Mouse (Mus musculus): ENCODE measurements around the gene Bivm. TPM values are rescaled to one million over a fixed set of nuclear protein-coding genes. Genes with fewer than 3 reads are reported as not detected.
A peak's percentile ranks its signal among the peaks of the same experiment; 100 is the strongest.

Bivm gene
- total RNA-seq (2021), result 10 to 100 TPM; 34.9 to 39.8 TPM

DNA sequence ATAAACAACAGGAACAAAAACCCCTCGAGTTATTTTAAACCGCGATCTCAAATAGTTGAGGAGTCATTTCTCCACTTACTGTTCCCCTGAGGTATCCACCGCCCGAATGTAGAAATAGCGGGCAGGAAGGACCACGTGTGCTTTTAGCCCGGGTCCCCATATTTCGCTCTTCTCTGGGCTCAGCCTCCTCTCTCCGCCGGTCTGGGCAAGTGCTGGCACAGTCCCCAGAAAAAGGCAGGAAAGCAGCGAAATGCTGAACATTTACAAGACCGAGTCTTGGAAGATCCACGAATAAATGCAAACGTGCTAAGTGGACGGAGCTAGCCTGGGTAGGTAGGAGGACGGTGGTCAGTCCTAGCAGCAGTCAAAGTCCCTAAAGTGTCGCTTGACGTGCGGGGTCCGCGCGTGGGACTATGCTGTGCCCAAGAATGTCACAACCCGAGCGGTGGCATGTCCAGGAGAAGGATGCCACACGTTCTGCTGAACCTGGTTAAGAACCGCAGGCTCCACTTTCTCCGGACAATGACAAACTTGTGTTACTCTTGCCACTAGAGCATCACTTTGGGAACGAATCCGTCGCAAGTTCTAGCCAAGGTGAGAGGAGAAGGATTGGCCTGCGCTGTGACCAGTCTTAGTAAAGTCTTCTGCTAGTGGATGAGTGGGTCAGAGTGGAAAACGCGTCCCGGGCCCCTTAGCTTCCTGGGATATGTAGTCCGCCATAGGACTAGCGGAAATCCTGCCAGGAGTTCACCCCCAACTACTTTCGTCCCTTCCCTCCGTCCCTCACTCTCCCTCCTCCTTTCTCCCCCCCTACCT lies at the start of gene Bivm, which contains the start of gene Kdelc1:
Gene Bivm, plus strand, starts transcription at position 719 of the 816 bp plus-strand sequence.
Gene Kdelc1, minus strand, starts transcription at position 570 of the 816 bp plus-strand sequence.
- DNase-seq, result peak; percentile 86 to 88

DNA sequence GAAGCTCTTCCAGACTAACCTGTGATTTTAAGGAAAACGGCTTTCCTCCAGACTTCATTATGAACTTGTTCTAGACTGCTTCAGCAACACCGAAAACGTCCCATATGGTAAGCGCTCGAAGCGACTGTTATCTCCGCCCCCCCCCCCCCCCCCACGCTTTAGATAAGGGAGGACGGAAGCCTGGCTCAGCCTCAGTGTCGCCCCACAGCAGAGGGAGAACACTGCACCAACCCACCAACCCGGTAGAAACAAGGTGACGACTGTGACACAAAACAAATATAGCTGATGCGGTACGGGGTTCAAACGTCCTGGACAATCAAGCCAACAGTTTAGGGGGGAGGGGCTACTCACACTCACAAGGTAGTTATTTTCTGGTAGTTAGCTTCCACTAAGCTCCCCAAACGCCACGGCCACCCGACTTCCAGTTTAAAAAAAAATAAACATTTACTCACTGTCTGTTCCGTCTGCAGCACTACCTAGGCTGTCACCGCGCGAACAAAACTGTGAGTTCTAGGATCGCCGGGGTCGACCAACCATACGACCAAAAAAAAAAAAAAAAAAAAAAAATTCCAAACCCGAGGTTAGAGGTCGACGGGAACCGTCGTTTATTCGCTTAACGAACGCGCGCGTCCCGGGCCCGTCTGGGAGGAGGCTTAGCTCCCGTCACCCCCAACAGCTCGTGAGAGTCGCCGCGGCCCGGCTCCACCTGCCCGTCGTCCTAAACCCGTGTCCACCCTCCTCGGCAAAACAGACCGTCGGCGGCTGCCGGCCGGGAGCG lies 17.1 kb upstream of the Bivm start:
- peak; percentile 15 to 16 for DNase-seq

DNA sequence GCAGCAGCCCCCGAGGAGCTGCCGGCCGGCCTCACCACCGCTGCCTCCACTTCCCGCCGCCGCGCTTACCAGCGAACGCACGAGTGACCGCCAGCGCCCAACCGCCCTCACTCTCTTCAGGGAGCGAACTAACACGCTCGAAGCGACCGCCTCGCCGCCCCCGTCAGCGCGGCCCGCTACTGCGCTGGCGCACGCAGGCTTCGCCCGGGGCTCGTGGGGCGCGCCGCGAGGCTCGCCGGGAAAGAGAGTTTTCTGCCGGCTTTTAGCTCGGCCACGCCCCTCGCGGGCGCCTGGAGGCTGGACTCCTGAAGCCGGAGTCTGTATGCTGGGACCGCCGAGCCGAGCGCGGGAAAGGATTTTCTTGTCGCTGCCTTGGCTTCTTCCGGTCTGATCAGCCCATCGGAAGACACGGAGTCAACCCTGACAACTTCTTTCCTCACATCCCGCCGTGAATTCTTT lies 16.5 kb upstream of the Bivm start, which contains the start of gene Tex30:
Gene Tex30, minus strand, starts transcription at position 183 of the 459 bp plus-strand sequence.
- DNase-seq, result peak; percentile 94

GRCm38 (mm10) chr1:44102939-44103338 lies 15.8 kb upstream of the Bivm start:
- DNase-seq, result no peak

- no peak for DNase-seq
Measured at GRCm38 (mm10) chr1:44117571-44117970, 1.2 kb upstream of the Bivm start.

- DNase-seq, result peak; percentile 80 to 81
Measured at GRCm38 (mm10) chr1:44119201-44120073, 680 bp downstream of the Bivm start.

DNA sequence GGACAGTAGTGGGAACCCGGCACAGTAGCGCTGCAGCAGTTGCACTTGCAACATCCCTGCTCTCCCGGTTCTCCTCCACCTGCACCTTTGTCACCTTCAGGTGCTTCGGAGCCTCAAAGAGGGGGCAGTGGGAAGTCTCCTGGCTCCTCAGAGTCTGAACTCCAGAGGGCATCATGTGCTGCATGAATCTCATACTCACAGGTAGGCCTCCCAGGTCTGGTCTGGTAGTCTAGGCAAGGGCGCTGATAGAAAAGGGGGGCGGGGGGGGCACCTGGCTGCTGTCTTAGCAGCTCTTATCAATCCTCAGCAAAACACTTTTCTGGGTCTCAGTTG lies 1.3 kb downstream of the Bivm start:
- no peak for DNase-seq

DNA sequence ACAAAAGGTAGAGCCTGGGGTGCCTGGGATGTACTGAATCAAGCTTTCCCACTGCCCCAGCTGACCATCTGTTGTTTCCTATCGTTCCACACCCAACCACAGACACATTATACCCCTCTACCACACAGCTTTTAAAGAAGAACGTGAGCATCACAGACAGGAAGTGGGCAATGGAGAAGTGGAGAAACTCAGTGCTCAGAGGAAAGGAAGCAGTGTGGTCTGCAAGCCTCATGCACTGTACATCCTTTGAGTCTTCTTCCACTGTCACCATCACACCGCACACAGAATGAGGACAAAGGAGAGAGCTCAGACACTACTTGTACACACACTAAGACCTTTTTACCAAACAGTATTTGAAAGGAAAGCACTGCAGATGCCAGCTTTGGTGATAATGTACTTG lies 3.5 kb downstream of the Bivm start:
- no peak for DNase-seq

- no peak for DNase-seq
Measured at GRCm38 (mm10) chr1:44125590-44125989, 6.8 kb downstream of the Bivm start.

DNA sequence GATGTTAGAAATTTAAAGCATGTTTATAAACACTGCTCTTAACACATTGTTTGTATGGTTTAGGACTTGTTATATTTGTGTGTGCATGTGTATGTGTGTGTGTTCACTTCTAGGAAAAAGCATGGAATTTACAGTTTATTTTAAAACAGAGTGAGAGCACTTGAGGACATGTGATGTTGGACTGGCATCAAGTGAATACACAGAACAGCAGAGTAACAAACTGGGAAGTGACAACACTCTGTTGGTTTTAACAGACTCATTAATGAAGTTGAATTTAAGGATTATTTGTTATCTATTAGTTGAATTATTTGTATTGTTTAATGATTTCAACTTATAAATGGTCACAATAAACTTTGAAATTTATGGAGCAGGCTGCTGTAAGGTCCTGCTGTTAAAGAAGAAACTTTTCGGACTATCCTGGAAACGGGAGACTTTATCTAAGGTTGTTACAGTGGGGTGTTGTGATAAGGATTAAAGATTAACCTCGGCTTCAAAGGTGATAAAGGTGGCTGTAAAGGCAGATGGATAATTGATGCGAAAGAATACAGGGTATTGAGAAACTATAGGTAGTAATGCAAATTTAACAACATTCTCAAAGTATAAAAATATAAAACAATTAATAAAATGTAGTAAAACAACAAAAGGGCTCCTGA lies 11.3 kb downstream of the Bivm start:
- no peak for DNase-seq

GRCm38 (mm10) chr1:44140232-44140631 lies 21.5 kb downstream of the Bivm start:
- no peak for DNase-seq

DNA sequence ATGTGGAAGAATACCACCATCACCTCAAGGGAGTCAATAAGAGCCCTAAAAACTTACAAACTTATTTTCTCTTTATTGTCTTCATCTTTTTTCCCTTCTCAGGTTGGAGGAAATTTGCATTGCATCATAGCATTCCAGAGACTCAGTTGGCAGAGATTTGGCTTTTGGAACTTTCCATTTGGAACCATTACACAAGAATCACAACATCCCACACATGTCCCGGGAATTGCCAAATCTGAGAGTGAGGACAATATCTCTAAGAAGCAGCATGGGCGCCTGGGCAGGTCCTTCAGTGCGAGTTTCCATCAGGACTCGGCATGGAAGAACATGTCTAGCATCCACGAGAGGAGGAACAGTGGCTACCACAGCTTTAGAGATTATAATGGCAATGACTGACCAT lies 24.0 kb downstream of the Bivm start:
- DNase-seq, result no peak

- DNase-seq, result peak; percentile 87 to 89
Measured at GRCm38 (mm10) chr1:44147563-44148381, 29.0 kb downstream of the Bivm start, which contains the start of gene Ercc5. Gene Ercc5, plus strand, starts transcription at chr1:44147744.

- no peak for DNase-seq
Measured at GRCm38 (mm10) chr1:44148706-44149105, 29.9 kb downstream of the Bivm start.

DNA sequence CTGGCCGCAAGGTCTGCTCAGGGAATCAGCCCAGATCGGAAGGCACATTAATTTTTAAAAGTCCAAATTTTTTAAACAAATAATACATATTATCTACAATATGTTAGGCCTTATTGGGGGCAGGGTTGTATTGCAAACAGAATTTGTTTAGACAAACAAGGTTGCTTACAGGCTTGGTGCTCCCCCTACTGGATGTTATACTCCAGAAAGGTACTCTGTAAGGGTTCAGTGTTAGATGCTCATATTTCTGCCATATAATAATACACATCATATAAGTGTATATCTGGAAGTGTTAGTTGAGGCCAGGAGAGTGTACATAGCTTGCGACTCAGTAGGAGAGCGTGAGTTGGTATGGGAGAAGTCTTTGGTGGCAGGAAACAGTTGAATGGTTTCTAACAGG lies 36.5 kb downstream of the Bivm start:
- no peak for DNase-seq

DNA sequence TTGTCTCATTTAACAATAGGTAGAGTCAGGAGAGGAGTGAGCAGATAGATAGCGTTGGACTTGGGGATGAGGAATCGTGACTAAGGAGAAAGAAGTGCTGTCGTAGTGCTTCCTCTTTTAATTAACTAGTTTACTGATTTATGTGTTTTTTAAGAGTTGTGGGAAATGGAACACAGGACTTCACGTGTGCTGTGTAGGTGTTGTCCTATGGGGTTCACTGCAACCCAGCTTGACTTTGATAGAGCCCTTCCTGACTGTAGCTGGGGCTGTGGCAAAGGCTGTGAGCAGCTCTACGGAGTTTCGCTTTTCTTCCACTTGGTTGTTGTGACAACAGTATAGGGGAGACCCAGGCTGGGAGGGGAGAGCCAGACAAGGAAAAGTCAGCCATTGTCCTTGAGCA lies 39.6 kb downstream of the Bivm start:
- no peak for DNase-seq

- DNase-seq, result no peak
Measured at GRCm38 (mm10) chr1:44161818-44162217, 43.1 kb downstream of the Bivm start.

DNA sequence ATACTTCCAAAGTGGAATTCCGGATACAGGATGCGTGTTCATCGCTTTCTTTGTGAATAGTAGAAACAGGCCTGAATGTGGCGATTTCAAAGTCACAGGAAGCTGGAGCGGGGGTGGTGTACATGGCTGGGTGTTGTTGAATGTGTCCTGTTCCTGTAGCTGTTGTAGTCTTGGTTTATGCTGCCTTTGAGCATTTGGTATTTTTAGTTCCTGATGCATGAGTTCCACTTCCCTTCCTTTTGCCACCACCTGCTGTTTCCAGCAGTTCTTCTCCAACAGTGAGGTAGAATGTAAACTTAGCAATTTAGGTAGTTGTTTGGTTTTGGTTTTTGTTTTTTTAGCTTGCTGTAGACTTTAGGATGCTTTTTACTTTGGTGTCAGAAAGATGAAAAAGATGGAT lies 43.6 kb downstream of the Bivm start:
- no peak for DNase-seq

DNA sequence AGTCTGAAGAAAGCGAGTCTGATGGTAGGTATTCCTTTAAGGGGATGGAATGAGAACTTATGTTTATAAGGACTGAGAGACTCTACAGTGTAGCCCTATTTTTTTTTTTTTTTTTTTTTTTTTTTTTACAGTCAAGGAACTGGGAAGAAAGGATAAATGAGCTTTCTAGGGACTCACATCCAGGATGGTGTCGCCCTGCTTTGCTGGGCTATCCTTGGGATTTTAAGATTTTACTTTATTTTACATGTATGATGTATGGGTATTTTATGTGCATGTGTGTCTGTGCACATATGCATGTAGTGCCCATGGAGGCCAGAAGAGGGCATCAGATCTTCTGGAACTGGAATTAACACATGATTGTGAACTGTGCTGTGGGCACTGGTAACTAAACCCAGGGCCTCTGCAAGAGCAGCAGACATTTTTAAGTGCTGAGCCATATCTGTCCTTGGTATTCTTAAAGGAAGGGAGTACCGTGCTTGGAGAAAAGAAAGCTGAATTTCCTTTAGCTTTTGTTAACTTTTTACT lies 49.2 kb downstream of the Bivm start:
- DNase-seq, result no peak

- DNase-seq, result no peak
Measured at GRCm38 (mm10) chr1:44172656-44173055, 53.9 kb downstream of the Bivm start.

DNA sequence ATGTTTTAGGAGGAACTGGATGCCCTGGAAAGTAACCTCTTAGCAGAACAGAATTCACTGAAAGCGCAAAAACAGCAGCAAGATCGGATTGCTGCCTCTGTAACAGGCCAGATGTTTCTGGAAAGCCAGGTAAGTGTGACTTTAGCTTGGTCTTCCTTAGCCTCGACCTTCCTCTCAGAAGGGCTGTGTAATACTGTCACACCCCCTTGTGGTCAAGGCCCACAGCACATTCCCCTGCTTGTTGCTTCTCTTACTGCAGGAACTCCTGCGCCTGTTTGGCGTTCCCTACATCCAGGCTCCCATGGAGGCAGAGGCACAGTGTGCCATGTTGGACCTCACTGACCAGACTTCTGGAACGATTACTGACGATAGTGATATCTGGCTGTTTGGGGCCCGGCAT lies 55.1 kb downstream of the Bivm start:
- no peak for DNase-seq
